9 mouse cellular contexts compared by ENCODE assay signal in the genomic region with DNA sequence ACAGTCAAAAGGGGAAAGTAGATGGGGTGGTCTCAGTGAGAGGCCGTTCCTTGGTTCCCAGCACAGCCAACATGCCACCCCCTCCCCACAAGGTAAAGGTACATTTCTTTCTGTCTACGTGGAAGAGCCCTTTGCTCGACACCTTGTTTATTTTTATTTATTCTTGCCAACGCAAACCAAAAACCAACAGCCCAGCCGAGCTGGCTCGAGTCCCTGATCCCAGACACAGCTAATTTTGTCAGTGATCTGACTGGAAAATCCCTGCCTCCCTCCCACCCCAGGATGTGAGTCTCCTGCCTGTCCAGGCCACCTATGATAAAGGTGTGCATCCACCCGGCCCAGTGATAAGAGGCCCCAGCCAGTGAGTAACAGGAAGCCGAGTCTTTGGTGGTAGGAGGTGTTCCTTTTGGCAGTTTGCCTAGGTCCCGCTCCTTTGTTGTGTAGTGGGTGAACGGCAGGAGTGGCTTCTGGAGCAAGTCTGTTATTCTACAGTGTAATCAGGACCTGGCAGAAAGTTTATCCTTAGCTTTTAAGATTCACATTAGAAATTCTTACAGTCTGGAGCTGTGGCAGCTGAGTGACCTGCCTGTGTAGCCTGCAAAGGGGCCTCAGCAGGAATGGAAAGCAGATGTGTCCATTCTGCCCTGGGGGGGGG. TPM values are rescaled to one million over a fixed set of nuclear protein-coding genes. Genes with fewer than 3 reads are reported as not detected.
DNase-seq lines count a peak whose midpoint lies in the region; ATAC-seq lines count a peak whose summit lies in the region.
"Had no signal": no experiment of that assay in that cellular context is flagged by ENCODE, and none has a peak within 500 bp of the region (broad histone marks: within the 10 kb centered on the region; RNA-seq: fewer than 3 reads in every experiment).

No protein-coding gene starts in this region.

- H3K9me3 ChIP-seq in embryonic facial prominence, embryonic 12.5 days = no peaks in the 10 kb centered on the region
- no peaks in the 10 kb centered on the region for H3K9me3 ChIP-seq in limb, embryonic 15.5 days
- H3K9me3 ChIP-seq: neural tube, embryonic 12.5 days had no signal

- DNase-seq in urinary bladder, postnatal 36 days (ENCODE audit: low spot score in 2 of 2) = peak; percentile 12 to 15
- DNase-seq in urinary bladder, postnatal 25 days (ENCODE audit: low spot score) = no peak
- DNase-seq in heart, postnatal 4 days = peak; percentile 71
- peak; percentile 42 for DNase-seq in ovary, postnatal 36 days (ENCODE audit: low spot score)
- no peak for DNase-seq in layer of hippocampus, adult 9-11 months
- DNase-seq in right cerebral cortex, postnatal 4 days = no peak

- WGBS in embryonic facial prominence, embryonic 12.5 days = 37% methylated on average over 10 of the region's 10 CpGs
- 38% methylated on average over 10 of the region's 10 CpGs for WGBS in limb, embryonic 15.5 days

- 0 out of 2 replicates have a peak overlapping the region, but pooled peaks have one; percentile 18 for H3K4me2 ChIP-seq in embryonic facial prominence, embryonic 12.5 days (replicated peaks)
- H3K4me2 ChIP-seq in limb, embryonic 15.5 days = no peak overlapping the region
- H3K4me2 ChIP-seq: neural tube, embryonic 12.5 days had no signal

- no peaks in the 10 kb centered on the region for H3K36me3 ChIP-seq in embryonic facial prominence, embryonic 12.5 days
- no peaks in the 10 kb centered on the region; the same call in 1 of the 2 replicates for H3K36me3 ChIP-seq in limb, embryonic 15.5 days
- H3K36me3 ChIP-seq: neural tube, embryonic 12.5 days had no signal

- H3K27ac ChIP-seq in embryonic facial prominence, embryonic 12.5 days = peak overlapping the region; percentile 71
- H3K27ac ChIP-seq in limb, embryonic 15.5 days = peak overlapping the region; percentile 47
- H3K27ac ChIP-seq: neural tube, embryonic 12.5 days had no signal

- H3K4me3 ChIP-seq in embryonic facial prominence, embryonic 12.5 days = no peak overlapping the region
- H3K4me3 ChIP-seq in limb, embryonic 15.5 days = no peak overlapping the region
- H3K4me3 ChIP-seq: neural tube, embryonic 12.5 days had no signal

- H3K4me1 ChIP-seq in embryonic facial prominence, embryonic 12.5 days = peaks cover 22% of the 10 kb centered on the region
- H3K4me1 ChIP-seq in limb, embryonic 15.5 days = peaks cover 18% of the 10 kb centered on the region

- H3K27me3 ChIP-seq in embryonic facial prominence, embryonic 12.5 days = no peaks in the 10 kb centered on the region
- no peaks in the 10 kb centered on the region for H3K27me3 ChIP-seq in limb, embryonic 15.5 days
- H3K27me3 ChIP-seq: neural tube, embryonic 12.5 days had no signal

- ATAC-seq in embryonic facial prominence, embryonic 12.5 days (ENCODE audit: insufficient number of reproducible peaks, insufficient read depth, low FRiP score, low TSS enrichment) = no peak
- no peak for ATAC-seq in limb, embryonic 15.5 days (ENCODE audit: insufficient number of reproducible peaks, low FRiP score, low TSS enrichment, low read depth)

- H3K9ac ChIP-seq in embryonic facial prominence, embryonic 12.5 days = no peak overlapping the region
- H3K9ac ChIP-seq in limb, embryonic 15.5 days = no peak overlapping the region
- H3K9ac ChIP-seq: neural tube, embryonic 12.5 days had no signal

RNA-seq across cellular contexts. Expression of a gene that starts 36.6 kb away (rescaled TPM):
- 4.0 and 4.3 TPM in 2 replicates for polyA plus RNA-seq in embryonic facial prominence, embryonic 12.5 days (2016; fragmentation: Nextera tagmentation; extraction: Ambion mirVana)
- total RNA-seq in heart, postnatal 4 days (2021) = 1 to 10 TPM; 5.5 to 6.1 TPM
- 2.1 and 2.8 TPM in 2 replicates for polyA plus RNA-seq in limb, embryonic 15.5 days (2015; fragmentation: Nextera tagmentation; extraction: Ambion mirVana)

RNA-seq across cellular contexts. Expression of a gene that starts 36.8 kb away (rescaled TPM):
- polyA plus RNA-seq in embryonic facial prominence, embryonic 12.5 days (2016; fragmentation: Nextera tagmentation; extraction: Ambion mirVana) = 35.8 and 37.6 TPM in 2 replicates
- total RNA-seq in heart, postnatal 4 days (2021) = 10 to 100 TPM; 45.3 to 46.4 TPM
- 25.4 and 26.3 TPM in 2 replicates for polyA plus RNA-seq in limb, embryonic 15.5 days (2015; fragmentation: Nextera tagmentation; extraction: Ambion mirVana)

Comparison
In these comparisons a context has a peak if more than half of its experiments do, and no peak if none do; other contexts are left out.
1. DNase-seq: peak in urinary bladder, postnatal 36 days (2 of 2), heart, postnatal 4 days (single experiment) and ovary, postnatal 36 days (single experiment); none in urinary bladder, postnatal 25 days (single experiment), layer of hippocampus, adult 9-11 months (single experiment) and right cerebral cortex, postnatal 4 days (single experiment).